In genomic region chr12:17225012-17225411, GRCm38 (mm10) we compare ENCODE assay signal across 13 mouse cellular contexts. TPM values are rescaled to one million over a fixed set of nuclear protein-coding genes. Genes with fewer than 3 reads are reported as not detected.
DNase-seq lines count a peak whose midpoint lies in the region; TF ChIP-seq lines count a peak whose summit lies in the region.
"Had no signal": no experiment of that assay in that cellular context is flagged by ENCODE, and none has a peak within 500 bp of the region (broad histone marks: within the 10 kb centered on the region; RNA-seq: fewer than 3 reads in every experiment).

No protein-coding gene starts in this region.

- H3K9me3 ChIP-seq in ES-E14 (ENCODE audit: control insufficient read depth, insufficient read depth, low read depth, low read length) = no peaks in the 10 kb centered on the region
- H3K9me3 ChIP-seq in heart, embryonic 10.5 days = no peaks in the 10 kb centered on the region
- H3K9me3 ChIP-seq: heart, embryonic 13.5 days; limb, embryonic 12.5 days had no signal

- DNase-seq in ES-E14 (ENCODE audit: low read depth, low spot score) = no peak
- DNase-seq in cerebellum, adult 11 months = peak; percentile 90
- DNase-seq in gastrocnemius, adult 18-20 months (ENCODE audit: low spot score) = peak; percentile 86
- no peak for DNase-seq in frontal cortex, postnatal 25 days (ENCODE audit: low spot score in 2 of 2)
- DNase-seq in urinary bladder, adult 18-20 months (ENCODE audit: low spot score in 2 of 2) = no peak
- no peak for DNase-seq in heart, embryonic 10.5 days (ENCODE audit: low spot score)
- DNase-seq: embryo, embryonic 11 days; layer of hippocampus, adult 9-11 months; lung, adult 18-20 months had no signal

- 0 out of 2 replicates have a peak overlapping the region, but pooled peaks have one; percentile 19 for H3K27ac ChIP-seq in ES-E14 (ENCODE audit: insufficient read depth, low read depth, low read length, poor library complexity, severe bottlenecking)
- no peak overlapping the region for H3K27ac ChIP-seq in heart, embryonic 10.5 days
- H3K27ac ChIP-seq: heart, embryonic 13.5 days; limb, embryonic 12.5 days had no signal

- no peak for TF ChIP-seq CTCF in C2C12 (IDR thresholded peaks at IDR 0.05; ENCODE audit: control insufficient read depth, insufficient read depth, insufficient read length)

- H3K79me2 ChIP-seq in C2C12 (ENCODE audit: control insufficient read depth, insufficient read depth) = no peaks in the 10 kb centered on the region

- in situ Hi-C loops in ES-E14 (cut with MboI; ENCODE audit: low sequenced_read_pairs in 2 of 2, unreplicated experiment in 2 of 2) = no loop called here

- no peaks in the 10 kb centered on the region for H3K79me3 ChIP-seq in C2C12 (ENCODE audit: low read depth)

- 76% methylated on average over 5 of the region's 5 CpGs for WGBS in heart, embryonic 10.5 days

- H3K27me3 ChIP-seq in C2C12 (ENCODE audit: control insufficient read depth, insufficient read depth, insufficient read length) = no peaks in the 10 kb centered on the region
- no peaks in the 10 kb centered on the region for H3K27me3 ChIP-seq in heart, embryonic 10.5 days (ENCODE audit: insufficient read depth, poor library complexity, severe bottlenecking)
- H3K27me3 ChIP-seq: heart, embryonic 13.5 days had no signal

- no peaks in the 10 kb centered on the region for H3K36me3 ChIP-seq in C2C12 (ENCODE audit: control insufficient read depth, insufficient read depth)
- H3K36me3 ChIP-seq in ES-E14 (ENCODE audit: control insufficient read depth, insufficient read depth, low read length, poor library complexity, severe bottlenecking) = no peaks in the 10 kb centered on the region
- no peaks in the 10 kb centered on the region for H3K36me3 ChIP-seq in heart, embryonic 10.5 days
- H3K36me3 ChIP-seq: heart, embryonic 13.5 days; limb, embryonic 12.5 days had no signal

- no peaks in the 10 kb centered on the region for H3K4me1 ChIP-seq in ES-E14 (ENCODE audit: control insufficient read depth in 2 of 2, insufficient read depth in 2 of 2, low read length in 2 of 2, poor library complexity in 1 of 2)
- H3K4me1 ChIP-seq in heart, embryonic 10.5 days = no peaks in the 10 kb centered on the region
- H3K4me1 ChIP-seq: heart, embryonic 13.5 days had no signal

- no peak overlapping the region for H3K4me3 ChIP-seq in C2C12 (ENCODE audit: insufficient read depth, poor library complexity, severe bottlenecking)
- H3K4me3 ChIP-seq in ES-E14 (ENCODE audit: insufficient read depth in 1 of 2, low read depth in 1 of 2, low read length in 2 of 2, poor library complexity in 1 of 2, severe bottlenecking in 1 of 2) = no peak overlapping the region
- H3K4me3 ChIP-seq in heart, embryonic 10.5 days = no peak overlapping the region
- H3K4me3 ChIP-seq: erythroblast, embryonic 14.5 days; heart, embryonic 13.5 days; limb, embryonic 12.5 days had no signal

- H3ac ChIP-seq in C2C12 (ENCODE audit: control insufficient read depth, insufficient read length, low read depth) = no peak overlapping the region

- no peak overlapping the region for H3K9ac ChIP-seq in ES-E14 (ENCODE audit: insufficient read depth, low read depth, low read length, poor library complexity, severe bottlenecking)
- H3K9ac ChIP-seq: heart, embryonic 13.5 days; limb, embryonic 12.5 days had no signal

TF ChIP-seq in C2C12, 6 proteins besides CTCF, POLR2A, EP300 and RAD21:
- TF ChIP-seq FOSL1 (IDR thresholded peaks at IDR 0.05; ENCODE audit: insufficient read depth, low read length, poor library complexity, severe bottlenecking) (no peak), MAX (IDR thresholded peaks at IDR 0.05) (no peak), MYOD1 (IDR thresholded peaks at IDR 0.05; ENCODE audit: control insufficient read depth, insufficient read length, low read depth) (peak; percentile 96), CEBPB (IDR thresholded peaks at IDR 0.05; ENCODE audit: low read depth) (no peak), MYOG (IDR thresholded peaks at IDR 0.05; ENCODE audit: control insufficient read depth, extremely low read depth, insufficient read length) (no peak)

TF ChIP-seq in ES-E14, 5 proteins besides CTCF, POLR2A, EP300 and RAD21:
- no peak for TF ChIP-seq ZNF384 (IDR thresholded peaks at IDR 0.05; ENCODE audit: low read depth, low read length)
- no peak for TF ChIP-seq ZC3H11A (IDR thresholded peaks at IDR 0.05; ENCODE audit: borderline replicate concordance, low read depth, low read length)
- no peak for TF ChIP-seq MAFK (IDR thresholded peaks at IDR 0.05; ENCODE audit: insufficient read depth, low read depth, low read length)
- TF ChIP-seq HCFC1 (IDR thresholded peaks at IDR 0.05; ENCODE audit: borderline replicate concordance, insufficient read depth, low read length) = no peak
- no peak for TF ChIP-seq CHD2 (IDR thresholded peaks at IDR 0.05; ENCODE audit: low read depth, low read length)

RNA-seq across cellular contexts. Expression of gene Pdia6, which starts 41.3 kb away (rescaled TPM):
- 319 TPM for polyA plus RNA-seq in C2C12 (2012; fragmentation: generic; extraction: Trizol)
- 632 and 901 TPM in 2 replicates for total RNA-seq in ES-E14 (2012; rRNA removed)
- total RNA-seq in gastrocnemius, adult 18-20 months (2021) = 10 to 100 TPM; 33.3 to 42.8 TPM
- 595 and 738 TPM in 2 replicates for polyA plus RNA-seq in heart, embryonic 10.5 days (2016; fragmentation: Nextera tagmentation; extraction: Ambion mirVana)

RNA-seq across cellular contexts. Expression of gene Kcnf1, which starts 48.3 kb away (rescaled TPM):
- polyA plus RNA-seq in C2C12 (2012; fragmentation: generic; extraction: Trizol) = 7.8 TPM
- 1.0 and 1.2 TPM in 2 replicates for total RNA-seq in ES-E14 (2012; rRNA removed)
- total RNA-seq in gastrocnemius, adult 18-20 months (2021) = 1 to 10 TPM; 1.6 to 3.9 TPM
- 0.85 and 1.1 TPM in 2 replicates for polyA plus RNA-seq in heart, embryonic 10.5 days (2016; fragmentation: Nextera tagmentation; extraction: Ambion mirVana)
- polyA plus RNA-seq: erythroblast, embryonic 14.5 days had no signal

Comparison
In these comparisons a context has a peak if more than half of its experiments do, and no peak if none do; other contexts are left out.
1. DNase-seq: peak in cerebellum, adult 11 months (single experiment) and gastrocnemius, adult 18-20 months (single experiment); none in ES-E14 (single experiment), frontal cortex, postnatal 25 days (0 of 2), urinary bladder, adult 18-20 months (0 of 2) and heart, embryonic 10.5 days (single experiment).
2. RNA of gene Pdia6, which starts 41.3 kb away (total RNA-seq): 632 to 901 TPM in ES-E14; 33.3 to 42.8 TPM in gastrocnemius, adult 18-20 months; every median in the first group is over 10 times any median in the second.